Mouse (Mus musculus): Measurements from ENCODE around the gene Ribc2.

The Ribc2 gene

DNA sequence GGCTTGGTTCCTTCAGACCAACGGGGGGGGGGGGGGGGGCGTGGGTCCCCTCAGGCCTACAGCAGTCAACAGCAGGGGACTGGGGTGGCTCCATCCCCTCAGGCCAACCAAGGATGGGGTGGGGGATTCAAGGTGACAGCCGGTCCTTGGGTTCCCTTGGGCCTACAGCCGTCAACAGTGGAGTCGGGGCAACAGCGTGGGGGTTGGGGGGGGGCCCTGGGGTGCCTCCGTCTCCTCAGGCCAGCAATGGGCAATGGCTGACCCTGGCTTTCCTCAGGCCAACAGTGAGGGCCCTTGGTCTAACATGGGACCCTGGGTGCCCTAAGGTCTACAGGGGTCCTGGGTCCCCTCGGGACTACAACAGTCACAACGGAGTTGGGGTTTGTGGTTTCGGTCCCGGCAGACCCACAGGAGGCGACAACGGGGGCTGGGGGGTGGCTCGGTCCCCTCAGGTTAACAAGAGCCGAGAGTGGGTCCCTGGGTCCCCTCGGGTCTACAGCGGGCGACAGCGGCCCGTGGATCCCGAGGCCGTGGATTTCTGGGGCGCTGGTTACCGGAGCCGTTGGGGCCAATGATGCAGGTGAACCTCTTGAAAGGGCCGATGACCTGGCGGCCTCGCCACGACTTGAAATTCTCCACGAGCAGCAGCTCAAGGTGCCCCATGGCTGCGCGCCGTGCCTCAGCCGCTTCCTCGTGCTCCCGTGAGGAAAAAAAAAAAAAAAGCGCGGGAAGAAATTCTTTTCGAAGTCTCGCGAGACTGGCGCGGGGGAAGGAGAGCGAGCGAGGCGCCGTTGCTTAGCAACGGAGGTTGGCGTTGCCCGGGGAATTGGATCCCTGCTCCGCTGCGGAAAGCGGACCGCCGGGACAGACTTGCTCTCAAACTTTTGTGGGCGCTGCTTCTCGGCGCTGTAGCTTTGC, at the start of gene Ribc2, which contains the start of gene Smc1b:
Ribc2 (plus strand) TSS at position 804 of the 918 bp plus-strand sequence.
Smc1b (minus strand) TSS at position 690 of the 918 bp plus-strand sequence.
- peak in 1 of 2 experiments; percentile 19 for DNase-seq (ENCODE audit: low spot score in 2 of 2)

DNA sequence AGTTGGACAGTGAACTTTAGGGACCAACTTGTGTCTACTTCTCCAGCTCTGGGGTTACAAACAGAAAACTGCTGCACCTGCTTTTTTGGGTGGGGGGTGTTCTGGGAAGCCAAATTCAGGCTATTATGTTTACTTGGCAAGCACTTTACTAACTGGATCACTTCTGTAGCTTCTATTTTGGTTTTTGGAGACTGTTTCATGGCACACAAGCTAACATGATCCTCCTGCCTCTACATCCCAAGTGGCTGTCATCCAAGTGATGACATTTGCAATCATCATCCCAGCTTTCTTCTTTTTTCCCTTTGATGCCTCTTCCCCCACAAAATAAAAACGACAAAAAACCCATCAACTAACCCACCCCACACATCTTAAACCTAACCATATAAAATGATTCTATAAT, 46.2 kb upstream of the Ribc2 start:
- no peak for DNase-seq (ENCODE audit: low spot score in 2 of 2)

DNA sequence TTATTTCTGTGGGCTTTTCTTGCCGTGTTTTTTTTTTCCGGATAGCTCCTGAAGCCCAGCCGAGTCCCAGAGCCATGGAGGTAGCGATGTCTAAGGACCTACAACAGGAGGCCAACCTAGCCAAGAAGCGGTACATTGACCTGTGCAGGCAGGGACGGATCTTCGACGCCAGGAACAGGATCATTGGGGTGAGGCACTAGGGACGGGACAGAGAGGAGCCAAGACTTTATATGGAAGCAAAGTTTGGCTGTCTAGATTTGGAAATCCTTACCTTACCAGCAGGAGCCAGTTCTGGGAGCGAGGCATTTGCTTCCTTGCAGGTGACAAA, 279 bp downstream of the Ribc2 start:
- no peak for DNase-seq (ENCODE audit: low spot score in 2 of 2)

DNA sequence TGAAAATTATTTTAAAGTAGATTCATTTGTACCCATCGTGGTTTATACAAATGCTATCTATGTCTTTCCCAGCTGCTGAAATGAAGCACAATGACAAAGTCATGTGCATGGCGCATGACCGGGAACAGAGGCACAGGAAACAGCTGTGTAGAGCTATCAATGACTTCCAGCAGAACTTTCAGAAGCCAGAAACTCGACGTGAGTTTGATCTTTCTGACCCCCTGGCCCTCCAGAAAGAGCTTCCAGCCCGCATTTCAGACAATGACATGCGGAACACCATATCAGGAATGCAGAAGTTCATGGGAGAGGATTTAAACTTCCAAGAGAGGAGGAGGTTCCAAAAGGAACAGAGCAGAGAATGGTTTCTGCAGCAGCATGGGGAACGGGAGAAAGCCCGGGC, 3.3 kb downstream of the Ribc2 start:
- DNase-seq (ENCODE audit: low spot score in 2 of 2): no peak

- no peak for DNase-seq (ENCODE audit: low spot score in 2 of 2)
Measured at GRCm38 (mm10) chr15:85141290-85141689, 9.4 kb downstream of the Ribc2 start.

DNA sequence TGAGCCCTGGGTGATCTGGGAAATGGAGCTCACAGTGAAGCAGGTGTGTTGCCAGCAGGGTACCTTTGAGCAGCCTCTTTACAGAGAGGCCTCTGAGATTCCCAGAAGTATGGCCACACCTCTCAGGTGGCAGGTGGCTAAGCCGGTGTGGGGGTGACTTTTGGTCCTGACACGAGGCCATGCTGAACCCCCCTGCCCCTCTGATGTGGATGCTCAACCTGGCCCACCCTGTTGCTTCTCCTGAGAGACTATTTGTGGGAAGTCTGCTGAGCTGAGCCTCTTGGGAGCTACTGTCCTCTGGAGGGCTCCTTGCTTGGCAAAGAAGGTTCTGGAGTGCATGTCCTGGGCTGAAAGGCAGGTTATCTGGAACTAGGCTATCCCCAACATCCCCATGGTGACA, 10.6 kb downstream of the Ribc2 start:
- no peak for DNase-seq (ENCODE audit: low spot score in 2 of 2)

DNA sequence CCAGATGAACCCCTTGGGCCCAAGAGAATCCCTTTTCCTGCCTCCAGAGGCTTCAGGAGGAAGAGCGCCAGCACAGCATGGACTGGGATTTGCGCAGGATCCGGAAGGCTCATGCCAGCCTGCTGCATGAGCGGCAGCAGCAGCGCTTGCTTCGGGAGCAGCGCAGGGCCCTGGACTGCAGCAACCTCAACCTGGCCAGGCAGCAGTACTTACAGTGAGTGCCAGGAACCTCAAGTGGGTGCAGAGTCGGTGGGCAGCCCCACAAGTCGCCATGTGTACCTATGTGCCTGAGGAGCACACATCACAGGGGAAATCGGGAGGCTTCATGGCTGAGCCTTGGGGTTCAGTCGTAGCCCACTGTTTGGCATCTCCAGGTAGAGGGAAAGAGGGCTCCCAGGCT, 11.3 kb downstream of the Ribc2 start:
- no peak for DNase-seq (ENCODE audit: low spot score in 2 of 2)

DNA sequence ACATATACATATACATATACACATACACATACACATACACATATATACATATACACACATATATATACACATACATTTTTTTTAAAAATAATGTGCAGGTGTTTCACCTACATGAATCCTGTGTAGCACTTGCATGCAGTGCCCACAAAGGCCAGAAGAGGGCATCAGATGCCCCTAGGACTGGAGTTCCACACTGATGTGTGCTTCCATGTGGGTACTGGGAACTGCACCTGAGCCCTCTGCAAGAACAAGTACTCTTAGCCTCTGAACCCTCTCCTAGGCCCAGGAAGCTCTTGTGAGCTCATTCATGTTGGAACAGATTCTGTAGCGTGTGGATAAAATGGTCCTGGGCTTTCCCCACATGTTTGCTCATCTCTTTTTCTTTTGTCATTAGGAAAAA, 11.9 kb downstream of the Ribc2 start:
- DNase-seq (ENCODE audit: low spot score in 2 of 2): no peak

DNA sequence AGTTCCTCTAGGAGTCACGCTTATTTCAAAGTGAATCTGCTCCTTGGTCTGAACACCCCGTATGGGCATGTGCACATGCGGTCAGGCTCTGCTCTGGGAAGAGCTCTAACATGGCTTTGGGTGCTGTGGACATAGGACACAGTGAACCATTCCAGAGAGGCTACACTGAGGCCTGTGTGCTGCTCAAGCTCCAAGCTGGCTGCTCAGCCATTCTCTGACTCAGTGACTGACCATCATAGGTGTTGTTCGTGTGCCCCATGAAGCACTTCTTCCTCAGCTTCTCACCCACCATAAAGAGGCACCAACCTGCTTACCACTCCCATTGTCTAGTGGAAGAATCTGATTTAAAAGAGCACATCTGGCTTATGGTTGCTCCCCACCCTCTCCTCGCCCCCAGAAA, 12.4 kb downstream of the Ribc2 start:
- no peak for DNase-seq (ENCODE audit: low spot score in 2 of 2)

GRCm38 (mm10) chr15:85151433-85151918, 19.6 kb downstream of the Ribc2 start:
- DNase-seq (ENCODE audit: low spot score in 2 of 2): peak; percentile 59 to 75

DNA sequence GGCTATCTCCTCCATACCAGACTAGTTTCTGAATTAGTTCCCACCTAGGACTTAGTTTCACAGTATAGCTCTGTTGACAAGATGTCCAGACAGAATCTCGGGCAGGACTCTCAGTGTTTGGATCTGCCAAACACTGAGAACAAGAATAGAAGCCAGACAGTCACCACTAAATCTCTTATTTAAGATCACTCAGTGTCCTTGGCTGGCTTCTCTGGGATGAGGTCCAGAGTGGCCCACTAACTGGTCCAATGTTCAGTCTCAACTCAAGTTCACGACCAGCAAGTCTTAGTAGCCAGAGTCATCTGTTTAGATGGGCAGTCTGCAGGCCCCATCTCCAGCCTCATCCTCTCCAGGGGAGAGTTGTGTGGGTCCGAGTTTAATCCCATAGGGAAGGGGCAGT, 20.7 kb downstream of the Ribc2 start:
- DNase-seq (ENCODE audit: low spot score in 2 of 2): peak; percentile 70 to 72

DNA sequence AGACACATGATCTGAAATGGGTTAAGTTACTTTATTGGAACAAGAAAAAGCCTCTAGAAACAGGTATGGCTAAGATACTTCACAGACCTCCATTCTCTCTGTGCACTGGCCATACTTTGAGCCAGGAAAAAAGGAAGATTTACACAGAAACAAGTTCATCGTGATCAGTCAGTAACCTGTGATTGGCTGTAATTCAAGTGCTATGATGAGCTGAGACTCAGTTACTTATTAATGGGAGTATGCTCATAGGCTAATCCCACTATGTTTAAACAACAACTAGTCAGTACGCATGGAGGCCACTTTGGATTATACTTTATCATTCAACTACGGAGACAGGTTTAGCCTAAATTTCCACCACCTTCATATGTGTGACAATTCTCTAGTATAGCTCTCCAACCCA, 22.2 kb downstream of the Ribc2 start:
- DNase-seq (ENCODE audit: low spot score in 2 of 2): no peak

DNA sequence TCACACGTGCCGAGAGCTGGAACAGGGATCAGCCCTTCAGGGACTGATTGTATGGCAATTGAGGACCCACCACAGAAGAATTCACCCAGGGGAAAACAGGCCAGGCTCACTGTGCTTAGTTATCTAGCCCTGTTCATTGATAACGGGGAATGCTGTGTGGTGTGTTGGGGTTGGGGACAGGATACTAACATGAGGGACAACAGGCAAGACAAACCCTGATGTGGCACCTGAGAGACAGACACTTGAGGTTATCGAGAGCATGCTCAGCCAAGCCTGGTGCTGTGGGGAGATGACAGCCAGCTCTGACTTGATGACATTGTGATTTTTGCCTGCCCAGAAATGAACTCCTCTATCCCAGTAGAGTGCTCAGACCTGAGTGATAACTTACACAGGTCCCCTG, 24.3 kb downstream of the Ribc2 start:
- DNase-seq (ENCODE audit: low spot score in 2 of 2): peak in 1 of 2 experiments; percentile 33

GRCm38 (mm10) chr15:85161416-85161815, 29.5 kb downstream of the Ribc2 start:
- DNase-seq (ENCODE audit: low spot score in 2 of 2): no peak

DNA sequence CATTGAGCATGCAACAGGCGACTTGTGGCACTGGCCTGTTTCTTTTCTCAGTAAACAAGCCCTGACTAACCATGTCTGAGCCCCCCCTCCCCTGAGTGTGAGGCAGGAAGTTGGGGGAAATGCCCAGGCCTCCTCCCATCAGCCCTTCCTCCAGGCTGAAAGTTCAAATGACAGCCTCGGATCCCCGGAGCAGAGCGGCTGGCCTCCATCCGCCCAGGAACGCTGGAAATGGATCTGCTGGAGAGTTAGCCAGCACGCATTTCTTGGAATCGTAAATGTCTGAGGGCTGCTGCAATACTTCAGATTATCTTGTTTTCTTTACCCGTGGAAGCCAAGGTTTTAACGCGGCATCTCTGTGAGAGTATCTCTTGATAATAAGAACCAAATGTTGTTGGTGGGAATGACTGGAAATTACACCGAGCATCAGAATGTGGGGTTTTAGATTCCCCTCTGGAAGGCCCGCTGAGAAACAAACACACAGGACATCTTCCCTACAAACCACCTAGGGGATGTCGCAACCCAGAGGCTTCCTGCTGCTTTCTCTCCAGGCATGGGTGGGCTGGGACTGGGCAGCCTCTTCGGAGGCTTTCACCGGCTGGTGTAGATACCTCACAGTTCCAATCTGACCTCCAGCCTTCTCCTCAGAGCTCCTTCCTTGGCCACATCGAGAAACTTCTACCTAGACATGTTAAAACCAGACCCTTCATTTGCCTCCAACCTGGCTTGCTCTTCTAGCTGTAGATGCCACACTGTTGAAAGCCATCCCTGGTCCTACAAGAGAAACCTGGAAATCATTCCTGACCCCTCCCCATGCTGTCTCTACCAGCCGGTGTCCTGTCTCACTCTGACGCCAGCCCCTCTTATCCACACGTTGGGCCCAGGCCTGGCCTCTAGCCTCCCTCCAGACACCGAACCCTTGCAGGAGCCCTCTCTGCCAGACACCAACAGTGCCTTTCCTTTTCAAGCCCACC, 31.1 kb downstream of the Ribc2 start:
- peak; percentile 83 for DNase-seq (ENCODE audit: low spot score in 2 of 2)

GRCm38 (mm10) chr15:85166433-85166933, 34.6 kb downstream of the Ribc2 start:
- no peak for DNase-seq (ENCODE audit: low spot score in 2 of 2)

DNA sequence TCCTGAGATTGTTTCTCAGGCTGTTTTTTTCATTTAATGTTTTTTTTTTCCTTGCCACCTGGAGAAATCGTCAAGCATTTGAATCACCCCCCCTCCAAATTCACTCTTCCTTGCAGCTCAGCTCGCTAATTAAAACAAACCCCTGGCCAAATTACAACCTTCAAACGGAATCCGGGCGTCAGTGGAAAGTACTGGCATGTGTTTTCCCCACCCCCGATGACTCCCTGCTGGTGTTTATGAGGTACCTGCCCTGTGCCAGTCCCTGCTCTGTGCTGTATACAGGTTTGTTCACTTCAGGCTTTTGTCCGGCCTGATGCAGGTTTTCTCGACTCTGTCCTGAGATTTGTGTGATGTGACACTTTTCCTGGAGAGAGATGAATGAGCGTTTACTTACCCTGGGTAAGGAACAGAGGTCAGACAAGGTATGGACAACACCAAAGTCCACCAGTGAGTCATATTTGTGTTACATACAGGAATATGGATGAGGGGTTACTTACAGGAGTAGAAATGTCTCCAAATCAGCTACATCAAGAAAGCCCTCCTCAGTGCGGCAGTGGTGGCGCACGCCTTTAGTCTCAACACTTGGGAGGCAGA, 35.3 kb downstream of the Ribc2 start:
- no peak for DNase-seq (ENCODE audit: low spot score in 2 of 2)

- DNase-seq (ENCODE audit: low spot score in 2 of 2): peak; percentile 81 to 82
Measured at GRCm38 (mm10) chr15:85172054-85172453, 40.2 kb downstream of the Ribc2 start.

DNA sequence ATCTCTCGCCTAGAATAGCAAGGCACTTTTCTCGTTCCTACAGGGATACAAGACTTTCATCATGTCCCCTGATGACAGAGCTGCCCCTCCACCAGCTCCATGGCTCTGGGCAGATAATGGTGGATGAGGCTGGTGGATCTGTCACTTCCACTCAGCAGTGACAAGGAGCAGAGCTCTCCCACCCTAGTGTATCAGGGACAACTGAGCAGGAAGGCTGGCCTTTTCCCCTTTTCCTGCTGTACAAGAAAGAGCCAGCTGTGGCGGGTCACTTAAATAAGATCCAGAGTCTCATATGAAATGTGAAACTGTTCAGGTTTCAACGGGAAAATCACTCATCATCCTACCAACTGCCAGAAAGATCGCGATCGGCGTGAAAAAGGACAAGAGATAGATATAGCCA, 41.5 kb downstream of the Ribc2 start:
- DNase-seq (ENCODE audit: low spot score in 2 of 2): no peak

DNA sequence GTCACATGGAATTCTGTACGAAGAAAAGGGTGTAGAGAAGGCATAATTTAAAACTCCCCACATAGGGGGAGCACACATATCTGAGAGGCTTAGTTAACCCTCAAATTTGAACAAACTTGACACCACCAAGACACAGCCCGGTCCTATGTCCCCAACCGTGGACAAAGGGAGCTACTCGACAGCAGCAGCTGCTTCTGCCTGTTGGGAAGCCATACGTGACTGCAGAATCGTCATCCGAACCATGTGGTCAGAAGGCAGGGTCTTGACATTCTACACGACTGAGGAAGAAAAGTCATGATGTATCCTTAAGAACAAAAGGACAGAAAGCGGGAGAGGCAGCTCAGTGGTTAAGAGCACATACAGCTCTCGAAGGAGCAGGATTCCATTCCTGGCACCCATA, 42.2 kb downstream of the Ribc2 start:
- no peak for DNase-seq (ENCODE audit: low spot score in 2 of 2)

DNA sequence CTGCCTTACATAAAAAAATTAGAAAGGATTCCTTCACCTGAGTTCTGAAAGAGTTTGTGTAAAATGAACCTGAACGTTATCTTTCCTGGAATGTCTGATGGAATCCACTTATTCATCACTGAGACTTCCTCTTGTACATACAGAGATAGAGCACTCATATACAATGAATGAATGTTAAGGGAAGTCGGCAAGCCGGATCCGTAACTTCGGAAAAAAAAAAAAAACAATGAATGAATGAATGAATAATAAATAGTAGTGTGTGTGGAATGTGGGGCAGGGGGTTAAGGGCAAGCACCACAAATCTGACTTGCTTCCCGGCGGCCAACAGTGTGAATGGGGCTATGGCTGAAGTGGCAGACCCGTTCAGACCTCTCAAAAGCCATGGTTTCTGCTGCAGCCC, 45.7 kb downstream of the Ribc2 start:
- DNase-seq (ENCODE audit: low spot score in 2 of 2): no peak

DNA sequence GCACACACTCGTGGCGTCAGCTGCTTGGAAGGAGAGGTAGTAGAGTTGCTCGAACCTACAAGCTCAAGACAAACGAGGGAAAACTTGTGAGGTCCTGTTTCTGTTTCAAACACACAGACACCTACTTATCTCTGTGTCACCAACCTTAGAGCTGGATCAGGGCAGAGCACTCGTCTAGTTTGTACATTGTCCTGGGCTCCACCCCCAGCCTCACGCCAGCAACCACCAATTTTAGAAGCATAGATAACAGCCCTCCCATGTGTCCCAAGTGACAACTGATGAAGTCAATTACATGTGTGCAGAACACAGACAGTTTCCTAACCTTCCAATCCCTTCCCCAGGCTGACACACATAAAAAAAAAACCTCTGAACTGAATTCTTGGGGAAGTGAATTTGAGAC, 46.3 kb downstream of the Ribc2 start:
- DNase-seq (ENCODE audit: low spot score in 2 of 2): peak; percentile 46 to 61
